Mouse (Mus musculus) layer of hippocampus, postnatal 14 days (tissue): Measurements from ENCODE around the gene Syn2. TPM values are rescaled to one million over a fixed set of nuclear protein-coding genes. Genes with fewer than 3 reads are reported as not detected.

ENCODE experiments used
- microRNA-seq, 2 experiments: library from miRNA; unstranded; fragments of <30 nt; microRNA quantifications; one replicate each; pipeline ENCODE4 v1.2.0; 2021
- total RNA-seq, 2 experiments: library from RNA; stranded (reverse); gene quantifications; 2 replicates each; pipeline ENCODE4 v1.2.3; 2021

Syn2 gene
- total RNA-seq, 2 experiments from 2014 or later, result 650 to 669 TPM

Small RNA genes lying within 50 kb of the gene (microRNA-seq; reads per million reads assigned to microRNA genes)
- gene Gm24767, result 0 reads per million in 2 experiments

Other genes with a start within 250 kb of the Syn2 start
- gene Vgll4, start 164.9 kb upstream of the Syn2 start, total RNA-seq, result 10 to 100 TPM; 33.3 to 36.2 TPM
- 10 to 100 TPM; 19.9 to 21.2 TPM for gene Tamm41, start 97.0 kb upstream of the Syn2 start, total RNA-seq
- gene Gm17482, start 92.4 kb downstream of the Syn2 start, total RNA-seq, result not detected
- 10 to 100 TPM; 25.2 to 34.6 TPM for gene Timp4, start 117.3 kb downstream of the Syn2 start, total RNA-seq
- 1 to 10 TPM; 1.2 TPM for gene Pparg, start 226.0 kb downstream of the Syn2 start, total RNA-seq